Mouse (Mus musculus) intestine, embryonic 15.5 days (tissue): ENCODE measurements around the gene Zcwpw1. TPM values are rescaled to one million over a fixed set of nuclear protein-coding genes. Genes with fewer than 3 reads are reported as not detected.

Experiments
- ATAC-seq: fragments of 200-750 bp; cut with Nextera tagmentation; 2 replicates; pipeline ENCODE4 v1.8.0; 2017; ENCODE audit warnings: moderate TSS enrichment, moderate library complexity
- H3K27ac ChIP-seq: fragments of 300-500 bp; sonication (generic); 2 replicates; pipeline ENCODE4 v1.5.1; 2015; ENCODE audit warnings: mild to moderate bottlenecking, inconsistent platforms
- H3K27me3 ChIP-seq: fragments of 300-500 bp; sonication (generic); replicated peaks from 2 replicates; pipeline ENCODE4 v1.6.1; 2015; ENCODE audit warnings: inconsistent platforms
- H3K36me3 ChIP-seq: fragments of 300-500 bp; sonication (generic); 2 replicates; pipeline ENCODE4 v1.6.1; 2015; ENCODE audit warnings: inconsistent platforms
- H3K4me1 ChIP-seq: fragments of 300-500 bp; sonication (generic); replicated peaks from 2 replicates; pipeline ENCODE4 v1.6.1; 2015; ENCODE audit warnings: inconsistent platforms
- H3K4me2 ChIP-seq: fragments of 300-500 bp; sonication (generic); replicated peaks from 2 replicates; pipeline ENCODE4 v1.6.1; 2015; ENCODE audit warnings: mild to moderate bottlenecking, inconsistent platforms
- H3K4me3 ChIP-seq: fragments of 300-500 bp; sonication (generic); replicated peaks from 2 replicates; pipeline ENCODE4 v1.5.1; 2015; ENCODE audit warnings: inconsistent platforms
- H3K9ac ChIP-seq: fragments of 300-500 bp; sonication (generic); 2 replicates; pipeline ENCODE4 v1.6.1; 2015; ENCODE audit warnings: inconsistent platforms
- H3K9me3 ChIP-seq: fragments of 300-500 bp; sonication (generic); 2 replicates; pipeline ENCODE4 v1.6.1; 2016; ENCODE audit warnings: inconsistent platforms
- WGBS: fragments of 180-500 bp; shearing (Covaris S2); methylation state at CpG from one replicate; pipeline ENCODE4 v1.1.7; 2015; 5-methylcytosine and 5-hydroxymethylcytosine counted together
- polyA plus RNA-seq: library from polyadenylated mRNA; unstranded; fragments of >200 nt; fragmentation: Nextera tagmentation; extraction: Ambion mirVana; gene quantifications from 2 replicates; pipeline ENCODE4 v1.2.1, GENCODE M21; 2015

The Zcwpw1 gene
- polyA plus RNA-seq, 1 experiment from 2014 or later: 15.6 TPM

GRCm38 (mm10) chr5:137779053-137779933 lies 8.3 kb upstream of the Zcwpw1 start:
- peak overlapping the region; percentile 86 for H3K9ac ChIP-seq
- WGBS: under 1% methylated on average over 81 of the region's 83 CpGs
- peak; percentile 54 for ATAC-seq
- H3K4me1 ChIP-seq: peaks cover 42% of the 10 kb centered on the region
- peaks cover 21% of the 10 kb centered on the region for H3K36me3 ChIP-seq
- peak overlapping the region; percentile 94 for H3K27ac ChIP-seq
- no peaks in the 10 kb centered on the region for H3K27me3 ChIP-seq
- no peaks in the 10 kb centered on the region for H3K9me3 ChIP-seq
- peak overlapping the region; percentile 94 for H3K4me2 ChIP-seq
- H3K4me3 ChIP-seq: peak overlapping the region; percentile 80

- Histone ChIP-seq H3K4me3 (no peak overlapping the region), H3K27me3 (no peaks in the 10 kb centered on the region), H3K9ac (no peak overlapping the region), H3K4me2 (no peak overlapping the region), H3K36me3 (peaks cover 21% of the 10 kb centered on the region), H3K9me3 (no peaks in the 10 kb centered on the region), H3K27ac (no peak overlapping the region), H3K4me1 (peaks cover 46% of the 10 kb centered on the region)
- ATAC-seq: no peak
- WGBS: 91% methylated on average over 7 of the region's 7 CpGs
Observed at GRCm38 (mm10) chr5:137781661-137782060, 5.9 kb upstream of the Zcwpw1 start.

DNA sequence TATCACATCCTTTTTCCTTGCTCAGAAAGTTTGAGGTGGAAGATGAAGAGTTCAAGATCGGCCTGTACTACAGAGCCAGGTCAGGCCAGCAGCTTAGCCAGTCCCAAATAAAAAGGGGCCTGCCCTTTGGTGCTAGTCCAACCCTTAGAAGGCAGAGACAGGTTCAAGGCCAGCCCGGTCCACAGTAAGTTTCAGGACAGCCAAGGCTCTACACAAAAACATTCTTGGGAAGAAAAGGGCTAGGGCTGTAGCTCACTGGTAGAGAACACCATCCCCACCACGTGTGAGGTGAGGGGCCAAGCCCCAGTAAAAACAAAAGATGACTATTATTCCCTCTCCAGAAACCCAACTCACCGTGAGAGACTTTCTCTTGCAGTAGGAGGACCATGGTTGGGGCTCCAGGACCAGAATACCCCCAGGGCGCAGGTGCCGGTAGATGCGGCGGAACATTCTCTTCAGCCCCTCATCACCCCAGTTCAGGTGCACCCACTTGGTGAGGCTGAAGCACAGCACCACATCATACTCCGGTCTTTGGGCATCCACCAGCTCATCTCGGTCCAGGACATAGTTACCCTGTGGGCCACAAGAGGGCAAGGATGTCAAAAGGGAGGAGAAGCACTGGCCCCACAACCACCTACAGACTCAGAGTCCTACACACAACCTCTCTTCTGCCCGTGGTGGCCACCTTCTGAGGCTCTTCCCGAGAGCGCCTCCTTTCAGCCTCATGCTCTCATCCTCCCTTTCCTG lies 4.6 kb upstream of the Zcwpw1 start:
- WGBS: 77% methylated on average over 13 of the region's 13 CpGs
- Histone ChIP-seq H3K36me3 (peaks cover 21% of the 10 kb centered on the region), H3K4me2 (peak overlapping the region; percentile 83), H3K9me3 (no peaks in the 10 kb centered on the region), H3K9ac (peak overlapping the region; percentile 26; the same call in 1 of the 2 replicates), H3K4me1 (peaks cover 44% of the 10 kb centered on the region), H3K4me3 (peak overlapping the region; percentile 88; the same call in 1 of the 2 replicates), H3K27me3 (no peaks in the 10 kb centered on the region), H3K27ac (no peak overlapping the region)
- no peak for ATAC-seq

DNA sequence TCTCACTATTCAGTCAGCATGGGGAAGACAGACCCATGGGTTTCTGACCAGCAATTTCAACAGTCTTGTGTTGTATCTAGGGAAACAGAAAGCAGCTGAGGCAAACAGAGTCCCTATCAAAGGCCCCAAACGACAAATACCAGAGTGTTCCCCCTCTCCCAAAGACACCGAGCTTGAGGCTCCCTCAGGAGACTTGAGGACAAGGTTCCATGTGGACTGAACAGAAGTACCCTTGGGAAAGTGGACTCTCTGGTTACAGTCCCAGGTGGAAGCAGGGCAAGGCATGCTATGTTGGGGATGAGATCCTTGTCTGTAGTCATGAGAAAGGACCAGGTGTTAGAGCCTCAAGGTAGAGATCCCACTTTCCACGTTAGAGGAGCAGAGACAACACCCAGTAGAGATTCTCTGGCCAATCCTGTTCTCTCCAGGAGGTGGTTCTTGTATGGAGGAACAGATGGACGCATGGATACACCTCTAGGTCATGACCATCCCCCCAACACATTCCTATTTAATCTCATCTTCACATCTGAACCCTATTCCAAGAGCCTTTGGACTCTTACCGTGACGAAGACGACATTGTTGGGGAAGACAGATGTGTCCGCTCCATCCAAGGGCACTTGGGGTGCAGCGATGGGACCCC lies 3.6 kb upstream of the Zcwpw1 start:
- ATAC-seq: no peak
- peak overlapping the region; percentile 95 for H3K9ac ChIP-seq
- H3K4me2 ChIP-seq: peak overlapping the region; percentile 83
- WGBS: 61% methylated on average over 9 of the region's 9 CpGs
- peaks cover 21% of the 10 kb centered on the region for H3K36me3 ChIP-seq
- H3K9me3 ChIP-seq: no peaks in the 10 kb centered on the region
- no peak overlapping the region for H3K27ac ChIP-seq
- peak overlapping the region; percentile 88 for H3K4me3 ChIP-seq
- peaks cover 44% of the 10 kb centered on the region for H3K4me1 ChIP-seq
- no peaks in the 10 kb centered on the region for H3K27me3 ChIP-seq

- H3K4me1 ChIP-seq: peaks cover 42% of the 10 kb centered on the region
- peak overlapping the region; percentile 95 for H3K9ac ChIP-seq
- H3K9me3 ChIP-seq: no peaks in the 10 kb centered on the region
- no peaks in the 10 kb centered on the region for H3K27me3 ChIP-seq
- no peak for ATAC-seq
- WGBS: 71% methylated on average over 14 of the region's 14 CpGs
- peak overlapping the region; percentile 83 for H3K4me2 ChIP-seq
- peaks cover 21% of the 10 kb centered on the region for H3K36me3 ChIP-seq
- H3K4me3 ChIP-seq: peak overlapping the region; percentile 88
- H3K27ac ChIP-seq: 0 out of 2 replicates have a peak overlapping the region, but pooled peaks have one; percentile 99
Observed at GRCm38 (mm10) chr5:137784546-137784945, 3.1 kb upstream of the Zcwpw1 start.

DNA sequence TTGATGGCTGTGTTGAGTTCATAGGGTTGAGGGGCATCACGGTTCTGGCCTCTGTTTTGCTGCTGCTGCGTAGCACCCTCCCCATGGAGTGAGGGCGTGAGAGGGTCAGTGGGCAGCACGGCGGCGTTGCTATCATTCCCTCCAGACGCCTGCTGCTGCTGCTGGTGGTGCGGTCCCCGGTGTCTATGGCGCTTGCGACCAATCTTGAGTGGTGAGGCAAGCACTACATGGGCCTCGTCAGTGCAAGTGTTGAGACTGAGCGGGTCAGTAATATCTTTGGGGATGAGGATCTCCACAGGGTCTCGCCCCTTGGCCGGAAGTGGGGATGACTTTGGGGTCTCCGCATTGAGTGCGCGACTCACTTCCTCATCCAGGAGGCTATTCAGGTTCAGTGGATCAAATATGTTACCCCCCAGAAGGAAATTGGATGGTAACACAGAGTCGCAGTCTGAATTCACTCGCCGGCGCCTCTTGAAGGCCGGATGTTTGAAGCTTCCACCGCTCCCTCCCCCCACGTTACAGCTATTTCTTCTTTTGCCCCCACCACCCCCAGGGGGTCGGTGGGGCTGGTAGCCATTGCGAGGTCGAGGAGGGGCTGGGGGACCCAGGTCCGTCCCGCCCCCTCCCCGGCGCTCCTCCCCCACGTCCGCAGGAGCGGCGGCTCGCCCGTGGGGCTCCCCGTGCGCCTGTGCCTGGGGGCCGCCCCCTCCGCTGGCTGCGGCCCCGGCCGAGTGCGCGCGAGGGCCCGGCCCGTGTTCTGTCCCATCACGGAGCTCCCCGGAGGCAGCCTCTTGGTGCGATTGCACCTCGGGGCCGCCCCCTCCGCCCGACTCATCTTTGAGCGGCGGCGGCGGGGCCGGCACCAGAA lies 2.2 kb upstream of the Zcwpw1 start:
- Histone ChIP-seq H3K9me3 (no peaks in the 10 kb centered on the region), H3K27ac (peak overlapping the region; percentile 99), H3K4me2 (peak overlapping the region; percentile 83), H3K4me1 (peaks cover 34% of the 10 kb centered on the region), H3K36me3 (peaks cover 20% of the 10 kb centered on the region), H3K9ac (peak overlapping the region; percentile 95), H3K27me3 (no peaks in the 10 kb centered on the region), H3K4me3 (peak overlapping the region; percentile 88)
- peak; percentile 21; the same call in 1 of the 2 replicates for ATAC-seq
- WGBS: 2% methylated on average over 50 of the region's 62 CpGs

DNA sequence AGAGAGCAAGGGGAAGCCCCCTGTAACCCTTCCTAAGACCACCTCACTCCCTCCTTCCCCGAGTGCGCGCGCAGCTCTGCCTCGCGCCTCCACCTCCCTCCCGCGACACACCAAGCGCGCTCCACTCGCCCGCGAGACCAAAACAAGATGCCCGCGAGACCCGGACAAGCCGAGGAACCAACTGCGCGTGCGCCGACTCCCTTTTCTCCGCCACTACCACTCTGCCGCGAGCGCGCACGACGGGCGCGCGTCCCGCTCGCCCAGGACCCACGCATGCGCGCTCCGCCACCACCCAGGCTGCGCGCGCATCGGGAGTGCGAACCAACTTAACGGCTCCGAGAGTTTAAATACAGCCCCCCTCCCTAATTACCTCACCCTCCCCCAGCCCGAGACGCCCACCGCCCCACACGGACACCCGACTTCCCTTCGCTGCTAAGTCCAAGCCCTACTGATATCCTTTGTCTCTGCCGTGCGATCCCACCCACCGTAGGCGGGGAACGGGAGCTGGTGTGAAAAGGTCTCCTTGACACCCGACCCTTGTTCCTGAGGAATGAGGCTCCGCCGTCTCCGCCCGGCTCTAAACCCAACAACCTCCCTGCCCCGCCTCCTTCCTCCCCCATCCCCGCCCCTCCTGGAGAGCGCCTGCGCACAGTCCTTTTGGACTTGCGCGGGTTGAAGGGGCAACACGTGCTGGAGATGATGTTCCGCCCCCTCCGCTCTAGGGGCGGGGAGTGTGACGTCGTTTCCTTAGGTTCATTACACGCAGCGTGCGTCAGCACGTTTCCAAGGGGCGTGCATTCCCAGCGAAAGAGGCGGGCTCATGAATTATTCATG lies 1.3 kb upstream of the Zcwpw1 start:
- Histone ChIP-seq H3K4me1 (peaks cover 34% of the 10 kb centered on the region), H3K9ac (peak overlapping the region; percentile 95), H3K27ac (peak overlapping the region; percentile 99), H3K4me3 (peak overlapping the region; percentile 88), H3K36me3 (peaks cover 16% of the 10 kb centered on the region), H3K4me2 (peak overlapping the region; percentile 83), H3K27me3 (no peaks in the 10 kb centered on the region), H3K9me3 (no peaks in the 10 kb centered on the region)
- under 1% methylated on average over 79 of the region's 79 CpGs for WGBS
- peak; percentile 90 for ATAC-seq

- Histone ChIP-seq H3K9ac (no peak overlapping the region), H3K9me3 (no peaks in the 10 kb centered on the region), H3K27me3 (no peaks in the 10 kb centered on the region), H3K4me1 (peaks cover 26% of the 10 kb centered on the region), H3K4me2 (peak overlapping the region; percentile 83), H3K36me3 (no peaks in the 10 kb centered on the region; the same call in 1 of the 2 replicates), H3K4me3 (peak overlapping the region; percentile 88), H3K27ac (no peak overlapping the region)
- ATAC-seq: no peak
- 77% methylated on average over 24 of the region's 24 CpGs for WGBS
Observed at GRCm38 (mm10) chr5:137788171-137788570, 573 bp downstream of the Zcwpw1 start.

- Histone ChIP-seq H3K9me3 (no peaks in the 10 kb centered on the region), H3K4me1 (peaks cover 17% of the 10 kb centered on the region), H3K9ac (no peak overlapping the region), H3K27me3 (no peaks in the 10 kb centered on the region), H3K4me3 (no peak overlapping the region), H3K4me2 (no peak overlapping the region), H3K36me3 (no peaks in the 10 kb centered on the region; the same call in 1 of the 2 replicates), H3K27ac (no peak overlapping the region)
- WGBS: 94% methylated on average over 2 of the region's 2 CpGs
- ATAC-seq: no peak
Observed at GRCm38 (mm10) chr5:137788946-137789531, 1.4 kb downstream of the Zcwpw1 start.

DNA sequence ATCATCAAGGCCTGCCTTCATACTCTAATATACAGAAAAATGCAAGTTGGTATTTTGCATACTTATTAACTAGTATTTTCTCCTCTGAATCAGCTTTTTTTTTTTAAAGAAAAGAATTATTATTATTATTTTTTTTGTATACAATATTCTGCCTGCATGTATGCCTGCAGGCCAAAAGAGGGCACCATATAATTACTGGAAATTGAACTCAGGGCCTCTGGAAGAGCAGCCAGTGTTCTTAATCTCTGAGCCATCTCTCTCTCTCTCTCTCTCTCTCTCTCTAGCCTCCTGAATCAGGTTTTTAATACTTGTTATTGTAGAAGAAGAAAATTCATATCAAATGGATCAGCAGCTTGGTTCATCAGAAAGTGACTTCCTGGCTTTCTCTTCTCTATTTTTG lies 4.0 kb downstream of the Zcwpw1 start:
- no peak for ATAC-seq
- H3K4me3 ChIP-seq: no peak overlapping the region
- H3K4me2 ChIP-seq: no peak overlapping the region
- no peaks in the 10 kb centered on the region for H3K27me3 ChIP-seq
- no peak overlapping the region for H3K9ac ChIP-seq
- no peaks in the 10 kb centered on the region for H3K9me3 ChIP-seq
- no peak overlapping the region for H3K27ac ChIP-seq
- no peaks in the 10 kb centered on the region for H3K36me3 ChIP-seq
- 0 out of 2 replicates have a peak, but pooled peaks cover 6% of the 10 kb centered on the region for H3K4me1 ChIP-seq
